Mouse (Mus musculus) layer of hippocampus, adult 9-11 months (tissue): ENCODE measurements around the gene Degs1.

Experiments used
- DNase-seq: peaks from one replicate; pipeline ENCODE4 v3.0.0; 2022

Degs1 gene

GRCm38 (mm10) chr1:182280046-182280445 is 2.6 kb downstream of the Degs1 start:
- DNase-seq = no peak

DNA sequence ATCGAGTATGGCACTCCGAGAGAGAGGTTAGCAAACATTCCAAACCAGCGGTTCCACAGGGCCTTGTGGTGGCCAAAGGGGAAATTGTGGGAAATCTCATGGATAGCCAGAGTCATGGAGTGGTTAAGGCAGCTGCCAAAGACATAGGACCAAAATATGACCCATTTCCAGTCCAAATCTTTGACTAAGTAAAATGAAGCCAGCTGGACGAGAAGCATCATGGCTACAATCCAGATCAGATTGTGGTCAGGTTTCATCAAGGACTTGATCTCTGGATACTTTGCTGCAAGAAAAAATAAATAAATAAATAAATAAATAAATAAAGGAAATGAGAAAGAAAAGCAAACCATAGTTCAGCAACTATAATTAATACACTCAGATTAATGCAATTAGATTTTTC is 3.2 kb downstream of the Degs1 start:
- no peak for DNase-seq

DNA sequence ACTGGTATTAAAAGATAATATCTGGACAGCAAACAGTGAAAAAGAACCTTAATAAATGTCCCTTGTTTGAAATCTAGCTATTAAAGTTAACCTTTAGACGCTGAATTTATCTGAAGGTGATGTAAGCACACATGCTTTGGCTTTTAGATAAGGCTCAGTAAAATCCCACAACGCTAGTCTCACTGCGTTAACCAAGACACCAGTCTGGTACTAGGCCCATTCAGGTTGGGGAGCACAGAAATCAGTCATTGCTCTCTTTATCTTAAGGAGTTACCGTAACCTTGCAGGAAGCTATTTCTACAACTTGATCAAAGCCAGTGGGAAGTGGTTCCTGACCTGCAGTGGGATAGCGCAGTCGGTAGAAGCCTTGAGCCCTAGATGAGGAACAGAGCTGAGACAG is 7.5 kb downstream of the Degs1 start:
- no peak for DNase-seq

DNA sequence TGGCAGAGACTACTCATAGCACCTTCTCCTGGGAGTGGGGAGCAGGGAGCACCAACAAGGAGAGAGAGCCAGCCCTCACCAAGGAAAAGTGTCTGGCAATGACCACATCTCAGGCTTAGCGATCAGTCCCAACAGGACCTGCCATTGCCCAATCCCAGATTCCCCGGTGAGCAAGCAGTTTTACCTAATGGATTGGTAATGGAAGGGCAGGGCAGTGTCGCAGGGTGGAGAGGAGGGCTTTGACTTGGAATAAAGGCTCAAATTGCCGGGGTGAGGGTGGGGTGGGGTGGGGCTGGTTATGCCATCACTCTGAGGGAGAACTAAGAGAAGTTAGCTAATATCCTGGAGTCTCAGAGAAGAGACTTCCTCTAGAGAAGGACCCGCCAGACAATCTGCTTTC is 11.0 kb downstream of the Degs1 start:
- no peak for DNase-seq

DNA sequence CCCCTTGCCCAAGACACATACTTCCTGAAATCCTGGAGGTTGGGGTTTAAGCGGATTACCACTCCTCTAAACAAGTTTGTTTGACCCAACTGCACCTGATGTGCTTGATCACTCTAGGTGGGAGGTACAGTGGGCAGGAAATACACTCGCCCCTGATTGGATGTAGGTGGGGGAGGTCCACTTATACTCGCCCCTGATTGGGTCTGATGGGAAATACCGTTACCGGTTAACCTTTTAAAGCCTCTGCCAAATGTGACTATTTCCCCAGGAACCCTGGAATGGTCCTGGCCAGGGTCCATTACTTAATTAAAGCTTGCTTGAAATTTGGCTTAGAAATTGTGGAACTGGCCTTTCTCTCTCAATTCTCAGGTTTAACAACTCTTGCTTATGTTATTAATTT is 11.5 kb downstream of the Degs1 start:
- DNase-seq = no peak

- DNase-seq = no peak
These were observed 14.3 kb downstream of the Degs1 start for GRCm38 (mm10) chr1:182268317-182268716.

DNA sequence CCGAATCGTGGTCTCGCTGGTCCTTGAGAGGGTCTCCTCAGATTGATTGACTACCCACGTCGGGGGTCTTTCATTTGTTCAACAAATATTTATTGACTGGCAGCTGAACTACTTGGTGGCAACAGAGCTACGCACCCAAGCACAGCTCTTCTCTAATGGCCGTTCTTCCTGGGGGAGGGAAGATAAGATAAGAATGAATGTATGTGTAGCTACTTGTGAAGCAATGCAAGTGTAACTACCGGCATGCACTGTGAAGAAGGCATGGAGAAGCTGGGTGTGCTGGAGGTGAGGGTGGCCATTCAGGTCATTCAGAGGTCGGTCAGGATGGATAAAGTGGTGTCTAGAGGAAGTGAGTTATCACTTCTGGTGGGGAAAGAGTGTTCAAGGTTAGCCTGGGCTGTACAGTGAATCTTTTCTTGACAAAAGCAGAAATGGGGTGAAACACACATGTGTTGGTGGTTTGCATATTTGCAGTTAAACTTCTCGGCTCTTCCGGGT is 16.5 kb downstream of the Degs1 start:
- no peak for DNase-seq

- no peak for DNase-seq
These were observed 26.4 kb downstream of the Degs1 start for GRCm38 (mm10) chr1:182256041-182256680.

DNA sequence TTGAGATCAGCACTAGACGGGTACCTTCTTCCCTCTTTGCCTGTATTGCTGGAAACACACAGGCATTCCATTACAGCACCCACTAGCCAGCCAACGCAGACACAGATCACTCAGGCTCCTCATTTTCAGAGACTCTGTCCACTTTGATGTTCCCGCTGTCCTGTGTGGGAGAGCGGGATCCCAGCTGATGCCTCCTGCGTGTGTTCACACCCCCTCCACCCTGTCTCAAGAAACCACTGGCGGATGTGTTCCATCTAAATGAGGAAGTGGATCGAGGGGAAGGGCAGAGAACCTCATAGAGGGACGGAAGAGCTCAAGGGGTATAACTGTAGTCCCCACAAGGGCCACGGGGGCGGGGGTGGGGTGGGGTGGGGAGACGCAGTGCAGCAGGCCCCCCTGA is 27.6 kb downstream of the Degs1 start:
- no peak for DNase-seq

- DNase-seq = no peak
These were observed 28.0 kb downstream of the Degs1 start for GRCm38 (mm10) chr1:182254618-182255017.

DNA sequence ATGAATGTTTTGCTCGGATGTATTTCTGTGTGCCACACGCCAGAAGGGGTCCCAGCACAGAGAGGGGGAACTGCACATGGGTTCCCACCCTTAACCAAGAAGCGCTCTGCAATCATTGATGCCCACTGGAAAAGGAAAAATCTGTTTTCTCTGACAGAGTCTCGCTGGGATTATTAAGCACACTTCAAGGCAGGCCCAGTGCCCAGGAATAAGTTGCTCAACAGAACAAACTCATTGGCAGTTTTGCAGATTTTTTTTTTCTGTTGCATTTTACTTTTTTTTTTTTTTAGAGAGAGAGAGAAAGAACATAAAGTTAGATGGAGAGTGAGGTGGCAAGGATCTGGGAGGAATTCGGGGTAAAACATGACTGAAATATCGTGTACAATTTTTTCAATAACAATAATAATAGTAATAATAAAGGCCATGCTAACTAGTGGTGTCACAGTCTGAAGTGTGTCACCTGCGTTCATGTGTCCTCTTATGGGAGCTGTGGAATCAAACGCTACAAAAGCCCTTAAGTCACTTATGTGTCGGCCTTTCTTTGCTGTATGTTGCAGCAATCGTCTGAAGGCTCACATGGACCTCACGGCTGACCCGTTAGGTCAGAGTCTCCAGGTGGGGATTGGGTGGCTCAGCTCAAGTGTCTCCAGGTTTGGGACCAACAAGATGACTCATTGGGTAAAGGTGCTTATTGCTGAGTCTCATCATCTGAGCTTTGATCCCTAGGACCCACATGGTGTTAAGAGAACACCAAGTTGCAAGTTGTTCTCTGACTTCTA is 28.7 kb downstream of the Degs1 start:
- no peak for DNase-seq

DNA sequence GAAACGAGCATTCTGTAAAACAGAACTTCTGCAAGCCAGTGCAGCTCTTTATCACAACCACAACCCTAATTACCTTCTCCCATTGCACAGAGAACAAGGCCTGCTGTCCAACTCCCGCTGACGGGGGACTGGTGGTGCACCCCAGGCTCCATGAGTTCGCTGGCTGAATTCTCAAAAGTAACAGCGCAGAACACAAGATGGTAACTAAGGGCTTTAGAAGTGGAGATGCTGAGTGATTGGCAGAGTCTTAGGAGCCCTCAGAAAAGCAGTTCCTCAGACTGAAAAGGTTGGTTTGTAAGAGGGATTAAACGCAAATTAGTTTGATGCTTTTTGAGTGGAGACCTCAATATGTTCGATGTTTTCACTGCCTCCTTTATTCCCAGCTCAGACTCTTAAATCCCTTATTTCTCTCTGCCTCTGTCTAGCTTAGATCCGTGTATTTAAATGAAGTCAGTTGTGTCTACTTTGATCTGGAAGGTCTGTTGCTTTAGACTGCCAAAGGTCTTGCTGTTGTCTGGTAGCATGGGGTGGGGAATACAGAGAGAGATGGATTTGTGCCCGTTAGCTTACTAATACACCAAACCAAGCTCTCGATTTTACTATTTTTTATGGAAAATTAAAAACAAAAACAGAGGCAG is 30.0 kb downstream of the Degs1 start:
- DNase-seq = no peak

DNA sequence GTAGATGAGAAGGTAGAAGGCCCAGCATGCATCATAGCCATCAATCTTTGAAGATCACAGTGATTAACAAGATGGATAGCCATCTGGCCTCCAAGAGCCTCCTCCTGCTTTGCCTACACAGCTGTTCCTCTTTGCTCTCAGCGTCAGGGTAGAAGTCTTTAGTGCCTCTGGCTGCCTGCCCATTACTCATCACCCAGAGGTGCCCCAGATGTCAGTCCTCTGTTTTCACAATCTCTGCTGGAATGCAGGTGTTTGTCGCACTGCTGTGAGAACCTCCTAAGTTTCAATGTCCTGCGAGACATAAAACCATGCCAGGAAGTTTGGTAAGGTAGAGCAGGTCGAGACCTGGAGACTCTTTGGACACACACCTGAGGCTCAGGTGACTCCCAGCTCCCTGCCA is 31.9 kb downstream of the Degs1 start:
- no peak for DNase-seq

GRCm38 (mm10) chr1:182249298-182249697 is 33.3 kb downstream of the Degs1 start:
- no peak for DNase-seq

GRCm38 (mm10) chr1:182245003-182245402 is 37.6 kb downstream of the Degs1 start:
- DNase-seq = no peak

- DNase-seq = no peak
These were observed 44.4 kb downstream of the Degs1 start for GRCm38 (mm10) chr1:182238056-182238703.

DNA sequence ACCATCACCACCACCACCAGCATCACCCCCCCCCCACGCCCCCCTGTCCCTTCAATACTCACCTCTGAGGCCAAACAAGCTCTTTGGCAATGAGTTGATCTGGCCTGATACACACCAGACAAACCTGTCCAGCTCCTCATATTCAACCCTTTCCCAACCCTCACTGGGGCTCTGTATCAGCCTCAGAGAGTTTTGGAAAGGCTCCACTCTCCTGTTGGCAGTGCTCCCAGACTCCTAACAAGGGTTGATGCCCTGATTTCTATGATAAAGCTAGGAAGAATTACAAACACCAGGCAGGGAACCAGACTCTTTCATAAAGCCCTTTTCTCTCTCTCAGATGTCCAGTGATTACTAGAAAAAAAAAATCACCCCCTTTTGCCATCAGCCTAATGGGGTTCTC is 45.2 kb downstream of the Degs1 start:
- no peak for DNase-seq

DNA sequence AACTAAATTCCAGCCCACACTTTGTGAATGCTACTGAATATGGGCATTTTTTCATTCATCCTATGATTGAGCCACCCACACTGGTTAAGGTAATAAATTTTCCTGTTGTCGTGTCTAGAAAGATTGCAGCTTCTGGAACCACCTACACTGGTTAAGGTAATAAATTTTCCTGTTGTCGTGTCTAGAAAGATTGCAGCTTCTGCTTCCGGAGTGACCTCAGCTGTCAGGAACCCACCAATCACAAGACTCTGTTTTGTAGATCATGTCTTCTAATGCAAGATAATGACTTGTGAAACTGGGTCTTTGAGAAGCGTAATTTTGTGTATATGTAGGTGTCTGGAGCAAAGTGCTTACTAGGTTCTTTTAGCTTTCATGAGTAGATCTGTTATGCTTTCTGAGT is 47.4 kb downstream of the Degs1 start:
- no peak for DNase-seq

- no peak for DNase-seq
These were observed 53.2 kb downstream of the Degs1 start for GRCm38 (mm10) chr1:182229381-182229780.

DNA sequence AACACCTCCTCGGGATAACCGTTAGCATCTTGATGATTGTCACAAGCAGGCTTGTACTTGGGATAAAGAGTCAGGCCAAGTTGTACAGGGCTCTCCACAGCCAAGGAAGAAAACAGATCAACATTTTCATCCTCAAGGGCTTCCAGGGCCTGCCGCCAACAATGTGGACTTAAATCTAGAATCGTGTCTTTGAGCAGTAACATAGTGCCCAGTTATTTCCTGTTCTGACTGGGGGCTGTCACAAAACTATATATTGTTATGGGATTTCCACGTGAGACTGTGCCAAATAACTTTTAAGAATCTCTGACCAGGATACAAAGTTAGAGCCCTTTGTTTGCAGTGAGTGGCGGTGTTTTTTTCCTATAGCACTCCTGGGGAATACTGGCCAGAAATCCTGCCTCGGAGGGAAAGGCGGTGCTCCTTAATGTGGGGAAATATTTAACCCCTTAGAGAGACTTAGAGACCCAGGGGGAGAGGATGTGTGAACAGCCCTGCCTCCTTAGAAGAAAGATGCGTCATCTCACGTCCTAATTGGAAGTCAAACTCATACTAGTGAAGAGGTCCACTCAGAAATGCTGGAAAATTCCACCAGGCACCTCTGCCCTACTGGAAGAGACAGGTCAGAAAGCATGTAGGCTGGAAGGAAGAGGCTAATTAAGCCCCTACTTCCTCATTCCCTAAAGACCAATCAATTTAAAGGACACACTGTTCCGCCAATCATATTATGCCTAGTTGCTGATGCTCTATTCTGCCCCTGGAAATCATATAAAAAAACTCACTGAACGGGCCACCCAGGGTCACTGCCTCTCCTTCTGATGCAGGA is 55.3 kb downstream of the Degs1 start:
- no peak for DNase-seq

DNA sequence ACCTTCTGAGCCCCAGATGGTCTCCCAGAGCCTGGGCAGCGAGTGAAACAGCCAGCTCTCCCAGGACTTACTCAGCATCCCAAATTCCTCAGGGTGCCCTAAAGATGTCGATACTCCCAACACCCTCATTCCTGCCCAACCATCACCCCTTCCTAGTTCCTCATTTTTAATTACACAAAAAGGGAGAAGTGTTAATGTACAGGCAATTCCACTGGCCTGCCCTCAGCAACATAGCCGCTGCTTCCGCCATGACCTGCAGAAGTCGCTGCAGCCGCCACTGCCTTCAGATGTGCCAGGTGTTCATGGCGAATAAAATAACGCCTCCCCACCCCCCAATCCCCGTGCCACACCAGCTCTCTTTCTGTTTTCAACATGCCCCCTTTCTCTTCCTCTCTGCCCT is 56.3 kb downstream of the Degs1 start:
- no peak for DNase-seq
